Mouse (Mus musculus) neural tube, embryonic 13.5 days (tissue): ENCODE measurements around the gene Sspn. TPM values are rescaled to one million over a fixed set of nuclear protein-coding genes. Genes with fewer than 3 reads are reported as not detected.

Source experiments
- ATAC-seq: fragments of 200-750 bp; cut with Nextera tagmentation; 2 replicates; pipeline ENCODE4 v1.8.0; 2017; ENCODE audit warnings: low read depth, mild to moderate bottlenecking, moderate TSS enrichment, moderate library complexity
- H3K27ac ChIP-seq: fragments of 300-500 bp; sonication (generic); replicated peaks from 2 replicates; pipeline ENCODE4 v1.5.1; 2015; ENCODE audit warnings: moderate library complexity, mild to moderate bottlenecking, inconsistent platforms
- H3K27me3 ChIP-seq: fragments of 300-500 bp; sonication (generic); 2 replicates; pipeline ENCODE4 v1.6.1; 2015; ENCODE audit warnings: mild to moderate bottlenecking, inconsistent platforms
- H3K36me3 ChIP-seq: fragments of 300-500 bp; sonication (generic); 2 replicates; pipeline ENCODE4 v1.6.1; 2015; ENCODE audit warnings: mild to moderate bottlenecking, inconsistent platforms
- H3K4me1 ChIP-seq: fragments of 300-500 bp; sonication (generic); replicated peaks from 2 replicates; pipeline ENCODE4 v1.6.1; 2015; ENCODE audit warnings: inconsistent platforms
- H3K4me2 ChIP-seq: fragments of 300-500 bp; sonication (generic); 2 replicates; pipeline ENCODE4 v1.6.1; 2015; ENCODE audit warnings: inconsistent platforms, mild to moderate bottlenecking, moderate library complexity
- H3K4me3 ChIP-seq: fragments of 300-500 bp; sonication (generic); 2 replicates; pipeline ENCODE4 v1.5.1; 2015; ENCODE audit warnings: mild to moderate bottlenecking, inconsistent platforms
- H3K9ac ChIP-seq: fragments of 300-500 bp; sonication (generic); 2 replicates; pipeline ENCODE4 v1.6.1; 2015; ENCODE audit warnings: moderate library complexity, mild to moderate bottlenecking, inconsistent platforms
- H3K9me3 ChIP-seq: fragments of 300-500 bp; sonication (generic); 2 replicates; pipeline ENCODE4 v1.6.1; 2016; ENCODE audit warnings: inconsistent platforms
- WGBS: fragments of 180-500 bp; shearing (Covaris S2); methylation state at CpG from one replicate; pipeline ENCODE4 v1.1.7; 2015; 5-methylcytosine and 5-hydroxymethylcytosine counted together
- polyA plus RNA-seq: library from polyadenylated mRNA; unstranded; fragments of >200 nt; fragmentation: Nextera tagmentation; extraction: Ambion mirVana; gene quantifications from 2 replicates; pipeline ENCODE4 v1.2.1, GENCODE M21; 2015

Gene Sspn
- polyA plus RNA-seq, 1 experiment from 2014 or later = 3.7 TPM

DNA sequence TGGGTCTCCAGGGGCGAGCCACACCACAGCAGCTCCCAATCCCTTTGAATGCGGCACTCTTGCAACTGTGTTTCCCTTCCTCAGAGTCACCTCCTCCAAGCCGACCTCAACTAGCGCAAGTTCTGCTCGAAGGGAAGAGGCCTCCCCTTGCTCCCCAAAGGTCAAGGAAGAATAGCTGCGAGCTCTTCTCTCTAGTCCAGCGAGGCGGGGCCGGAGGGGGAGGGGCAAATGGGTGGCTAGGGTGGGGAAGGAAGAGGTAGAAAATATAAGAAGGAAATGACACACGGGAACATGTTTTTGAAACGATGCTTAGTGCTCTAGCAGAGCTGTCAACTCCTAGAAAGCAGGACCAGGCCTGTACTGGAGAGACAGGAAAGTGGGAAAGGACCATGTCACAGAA is 61.1 kb downstream of the Sspn start:
- Histone ChIP-seq H3K4me3 (no peak overlapping the region), H3K4me2 (no peak overlapping the region), H3K9me3 (no peaks in the 10 kb centered on the region), H3K9ac (no peak overlapping the region), H3K36me3 (no peaks in the 10 kb centered on the region), H3K4me1 (no peaks in the 10 kb centered on the region; the same call in 1 of the 2 replicates), H3K27ac (no peak overlapping the region), H3K27me3 (no peaks in the 10 kb centered on the region)
- WGBS = 71% methylated on average over 11 of the region's 11 CpGs
- no peak for ATAC-seq

DNA sequence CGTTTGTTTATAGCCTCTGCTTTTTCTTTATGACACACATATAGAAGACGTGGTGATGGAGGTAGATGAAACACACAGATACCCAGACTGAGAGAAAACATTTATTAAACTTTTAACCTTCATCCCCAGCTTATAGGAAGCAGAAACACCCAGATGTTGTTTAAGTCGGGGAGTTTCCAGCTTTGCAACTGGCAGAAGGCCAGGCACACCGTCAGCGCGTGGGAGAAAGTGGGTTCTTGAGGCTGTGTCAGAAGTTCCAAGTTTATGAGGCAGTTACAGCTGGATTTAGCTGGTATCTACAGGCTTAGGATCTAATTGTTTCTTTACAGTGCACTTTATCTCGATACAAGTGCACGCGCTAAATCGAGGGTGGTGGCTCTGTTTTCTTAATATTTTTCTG is 61.5 kb downstream of the Sspn start:
- Histone ChIP-seq H3K9ac (no peak overlapping the region), H3K4me2 (no peak overlapping the region), H3K36me3 (no peaks in the 10 kb centered on the region), H3K27ac (no peak overlapping the region), H3K9me3 (no peaks in the 10 kb centered on the region), H3K4me1 (no peaks in the 10 kb centered on the region; the same call in 1 of the 2 replicates), H3K27me3 (no peaks in the 10 kb centered on the region), H3K4me3 (no peak overlapping the region)
- 83% methylated on average over 10 of the region's 10 CpGs for WGBS
- ATAC-seq = no peak

DNA sequence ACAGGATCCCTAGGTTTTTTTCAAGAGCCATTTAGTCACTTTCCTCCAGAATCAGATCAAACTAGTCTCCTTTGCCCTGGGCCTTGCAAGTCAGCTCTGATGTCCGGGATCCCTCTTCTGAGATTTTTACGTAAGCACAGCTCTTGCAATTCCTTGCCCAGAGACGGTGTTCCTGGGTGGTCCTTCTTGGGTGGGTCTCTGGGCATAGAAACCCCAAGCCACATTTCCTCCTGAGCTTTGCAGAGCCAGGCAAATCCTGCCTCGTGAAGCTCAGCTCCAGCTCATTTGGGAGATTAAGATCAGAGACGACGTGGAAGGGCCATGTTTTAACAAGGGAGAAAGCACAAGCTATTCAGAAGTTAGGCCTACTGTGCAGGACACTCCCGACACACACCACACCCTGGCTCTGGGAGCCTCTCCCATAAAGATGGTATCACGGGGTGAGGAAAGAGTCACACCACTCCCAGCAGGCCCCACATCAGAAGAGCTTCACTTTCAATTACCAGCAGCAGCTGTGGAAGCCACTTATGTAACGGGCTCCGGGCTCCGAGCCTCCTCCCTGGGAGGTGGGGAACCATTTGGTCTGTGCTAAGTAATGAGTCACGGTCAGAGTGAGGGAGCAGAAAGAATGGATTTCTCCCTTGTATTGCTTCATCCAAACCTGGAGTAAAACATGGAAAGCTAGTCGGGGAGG is 67.0 kb downstream of the Sspn start:
- Histone ChIP-seq H3K4me3 (no peak overlapping the region), H3K36me3 (no peaks in the 10 kb centered on the region), H3K27me3 (no peaks in the 10 kb centered on the region), H3K27ac (peak overlapping the region; percentile 52), H3K9me3 (no peaks in the 10 kb centered on the region), H3K9ac (no peak overlapping the region), H3K4me2 (no peak overlapping the region), H3K4me1 (peaks cover 9% of the 10 kb centered on the region)
- 0 out of 2 replicates have a peak, but pooled peaks have one; percentile 23 for ATAC-seq
- WGBS = 32% methylated on average over 13 of the region's 13 CpGs

DNA sequence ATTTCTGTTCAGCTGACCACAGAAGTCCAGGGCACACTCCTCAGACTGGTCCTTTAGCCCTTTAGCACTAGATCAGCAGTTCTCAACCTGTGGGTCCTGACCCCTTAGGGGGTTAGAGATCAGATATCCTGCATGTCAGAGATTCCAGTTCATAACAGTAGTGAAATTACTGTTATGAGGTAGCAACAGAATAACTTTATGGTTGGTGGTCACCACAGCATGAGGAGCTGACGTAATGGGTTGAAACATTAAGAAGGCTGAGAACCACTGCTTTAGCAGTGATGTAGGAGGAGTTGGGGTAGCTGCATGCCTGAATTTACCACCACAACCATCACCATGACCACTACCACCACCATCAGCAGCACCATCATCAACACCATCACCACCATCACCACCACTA is 69.3 kb downstream of the Sspn start:
- H3K27ac ChIP-seq = no peak overlapping the region
- 96% methylated on average over 1 of the region's 1 CpGs for WGBS
- H3K27me3 ChIP-seq = no peaks in the 10 kb centered on the region
- peaks cover 9% of the 10 kb centered on the region for H3K4me1 ChIP-seq
- no peak for ATAC-seq
- no peak overlapping the region for H3K4me2 ChIP-seq
- H3K4me3 ChIP-seq = no peak overlapping the region
- H3K9me3 ChIP-seq = no peaks in the 10 kb centered on the region
- no peaks in the 10 kb centered on the region for H3K36me3 ChIP-seq
- no peak overlapping the region for H3K9ac ChIP-seq

DNA sequence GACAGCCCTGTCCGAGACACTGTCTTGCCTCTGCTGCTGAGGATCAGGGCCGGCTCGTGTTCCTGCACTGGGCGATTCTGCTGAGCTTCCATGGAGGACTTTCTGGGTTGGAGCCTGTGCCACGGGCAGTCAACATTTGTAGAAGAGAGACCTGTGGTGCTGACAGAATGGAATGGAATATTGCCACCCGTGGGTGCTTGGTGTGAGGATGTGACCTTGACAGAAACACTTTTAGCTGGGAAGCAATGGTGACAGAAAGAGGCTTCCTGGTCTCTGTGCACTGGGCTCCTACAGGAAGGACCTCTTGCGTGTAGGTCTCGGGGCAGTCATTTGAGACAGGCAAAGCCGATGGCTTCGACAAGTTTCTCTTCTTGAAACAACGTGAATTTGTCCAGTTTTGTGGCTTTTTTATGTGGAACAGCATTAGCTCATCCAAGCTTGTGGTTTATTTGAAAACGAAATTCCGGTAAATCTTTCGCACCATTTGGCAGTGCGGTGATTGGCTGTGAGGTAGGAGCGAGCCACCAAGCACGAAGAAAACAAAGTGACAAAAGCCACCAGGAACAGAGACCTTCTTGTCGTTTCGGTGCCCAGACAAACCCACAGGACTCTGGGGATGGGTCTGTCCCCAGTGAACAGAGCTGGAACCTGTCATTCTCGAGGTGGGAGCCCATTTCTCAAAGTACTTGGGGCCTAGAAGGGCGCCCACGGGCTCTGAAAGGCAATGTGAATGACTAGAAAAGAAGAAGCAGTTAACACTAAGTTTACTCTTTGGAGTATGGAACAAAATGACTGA is 70.2 kb downstream of the Sspn start:
- WGBS = 89% methylated on average over 22 of the region's 22 CpGs

DNA sequence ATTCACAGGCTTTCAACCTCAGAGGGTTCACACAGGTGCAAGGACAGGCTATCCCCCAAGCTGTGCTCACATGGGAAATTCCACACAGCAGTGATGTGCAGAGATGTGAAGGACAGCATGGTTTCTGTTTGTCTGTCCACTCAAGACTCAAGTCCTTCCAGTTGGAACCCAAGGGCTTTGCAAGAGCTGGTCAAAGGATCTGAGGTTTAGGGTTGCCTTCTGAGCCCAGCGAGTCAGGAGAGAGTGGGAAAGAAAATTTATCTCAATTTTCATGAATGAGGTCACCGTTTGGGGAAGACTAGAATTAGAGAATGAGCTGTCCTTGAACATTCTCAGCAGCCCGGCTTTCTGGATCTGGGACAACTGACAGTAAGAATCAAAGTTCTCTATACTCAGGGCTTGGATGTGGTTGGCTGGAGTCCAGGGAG is 72.7 kb downstream of the Sspn start:
- WGBS = 94% methylated on average over 3 of the region's 3 CpGs
- Histone ChIP-seq H3K9ac (no peak overlapping the region), H3K9me3 (no peaks in the 10 kb centered on the region), H3K27me3 (no peaks in the 10 kb centered on the region), H3K27ac (no peak overlapping the region), H3K4me3 (no peak overlapping the region), H3K4me2 (no peak overlapping the region), H3K36me3 (no peaks in the 10 kb centered on the region), H3K4me1 (peaks cover 22% of the 10 kb centered on the region)
- no peak for ATAC-seq

More for the DNA sequence above, 70.2 kb downstream of the Sspn start:
- Histone ChIP-seq H3K27me3 (no peaks in the 10 kb centered on the region), H3K9ac (no peak overlapping the region), H3K4me1 (peaks cover 10% of the 10 kb centered on the region), H3K27ac (no peak overlapping the region), H3K9me3 (no peaks in the 10 kb centered on the region), H3K4me3 (no peak overlapping the region), H3K36me3 (no peaks in the 10 kb centered on the region), H3K4me2 (no peak overlapping the region)
- ATAC-seq = no peak

DNA sequence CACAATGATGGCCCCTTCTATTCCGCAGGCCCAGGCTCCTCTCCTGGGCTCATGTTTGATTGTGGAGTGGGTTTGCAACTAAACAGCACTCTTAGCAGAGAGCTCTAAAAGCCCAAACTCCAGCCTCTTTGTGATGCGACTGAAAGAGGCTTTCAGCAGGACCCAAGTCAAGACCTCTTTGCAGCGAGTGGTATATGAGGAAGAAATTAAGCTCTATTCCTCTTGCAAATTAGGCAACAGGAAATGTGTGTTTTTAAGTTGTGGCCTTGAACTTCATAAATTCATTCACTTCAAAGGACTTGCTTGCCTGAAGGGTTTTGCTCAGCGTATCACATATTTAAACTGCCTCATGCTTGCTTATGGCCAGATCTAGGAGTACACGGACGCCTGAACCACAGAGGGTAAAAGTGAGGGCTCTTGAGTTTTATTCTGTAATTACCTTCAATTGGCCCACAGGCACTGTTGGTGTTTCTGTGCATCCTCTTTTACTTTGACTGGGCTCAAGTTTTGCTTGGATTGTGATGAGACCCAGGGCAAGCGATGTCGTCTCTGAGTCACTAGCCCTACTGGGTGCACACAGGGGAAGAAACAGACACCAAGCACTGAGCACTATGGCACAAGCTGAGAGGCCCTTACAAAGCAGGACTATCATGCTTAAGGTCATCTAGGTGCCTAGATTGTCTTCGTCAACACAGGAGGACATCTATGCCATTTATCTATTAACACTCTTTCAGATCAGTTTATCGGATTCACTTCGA is 73.9 kb downstream of the Sspn start:
- Histone ChIP-seq H3K27me3 (no peaks in the 10 kb centered on the region), H3K9ac (no peak overlapping the region), H3K27ac (no peak overlapping the region), H3K4me1 (peaks cover 33% of the 10 kb centered on the region), H3K4me3 (no peak overlapping the region), H3K4me2 (no peak overlapping the region), H3K9me3 (no peaks in the 10 kb centered on the region), H3K36me3 (no peaks in the 10 kb centered on the region)
- WGBS = 86% methylated on average over 11 of the region's 11 CpGs
- ATAC-seq = no peak

DNA sequence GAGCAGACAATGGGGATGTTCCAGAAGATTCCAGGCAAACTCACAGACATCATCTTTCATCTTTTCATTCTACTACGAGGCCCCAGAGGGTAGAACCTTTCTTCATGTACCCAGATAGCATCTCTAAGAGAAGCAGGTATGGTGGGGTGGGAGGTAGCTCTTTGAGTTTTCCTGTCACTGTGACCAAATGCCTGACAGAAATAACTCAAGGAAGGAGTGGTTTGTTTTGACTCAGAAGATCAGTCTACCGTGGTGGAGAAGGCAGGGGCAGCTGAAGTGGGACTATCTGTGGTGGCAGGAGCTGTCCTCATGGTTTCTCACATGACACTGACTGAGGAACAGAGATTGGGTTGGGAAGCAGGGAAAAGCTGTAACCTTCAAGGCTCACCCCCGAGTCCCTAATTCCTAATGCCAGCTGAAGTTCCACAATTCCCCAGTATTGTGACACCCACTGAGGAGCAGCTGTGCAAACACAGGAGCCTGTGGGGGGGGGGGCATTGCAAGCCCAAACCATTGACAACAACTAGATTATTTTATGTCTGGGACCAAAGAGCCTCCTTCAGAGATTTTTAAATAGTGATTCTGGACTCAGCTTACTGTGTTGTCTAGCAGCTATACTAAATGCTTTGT is 74.6 kb downstream of the Sspn start:
- no peaks in the 10 kb centered on the region for H3K27me3 ChIP-seq
- H3K4me3 ChIP-seq = no peak overlapping the region
- WGBS = 60% methylated on average over 3 of the region's 3 CpGs
- no peak overlapping the region for H3K9ac ChIP-seq
- H3K36me3 ChIP-seq = no peaks in the 10 kb centered on the region
- H3K27ac ChIP-seq = no peak overlapping the region
- no peaks in the 10 kb centered on the region for H3K9me3 ChIP-seq
- H3K4me2 ChIP-seq = no peak overlapping the region
- H3K4me1 ChIP-seq = peaks cover 39% of the 10 kb centered on the region
- ATAC-seq = no peak

DNA sequence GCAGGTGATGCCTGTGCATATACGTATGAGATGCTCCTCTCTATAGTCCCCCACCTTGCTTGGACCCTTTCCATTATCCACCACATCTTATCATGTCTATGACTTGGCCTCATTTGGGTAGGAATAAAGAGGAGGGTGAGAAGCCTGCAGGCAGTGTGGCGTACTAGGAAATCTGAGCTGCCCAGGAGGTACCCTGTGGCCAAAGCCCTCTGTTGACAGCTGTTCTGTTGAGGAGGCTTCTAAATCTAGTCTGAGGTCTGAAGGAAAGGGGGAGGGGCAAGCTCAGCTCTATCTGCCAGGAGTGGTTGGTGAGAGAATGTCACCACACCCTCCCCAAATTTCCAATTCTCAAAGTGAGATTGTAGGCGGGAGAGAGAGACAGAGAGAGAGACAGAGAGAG is 75.3 kb downstream of the Sspn start:
- Histone ChIP-seq H3K27me3 (no peaks in the 10 kb centered on the region), H3K9ac (no peak overlapping the region), H3K4me2 (no peak overlapping the region), H3K27ac (no peak overlapping the region), H3K9me3 (no peaks in the 10 kb centered on the region), H3K36me3 (no peaks in the 10 kb centered on the region), H3K4me1 (peaks cover 39% of the 10 kb centered on the region), H3K4me3 (no peak overlapping the region)
- ATAC-seq = no peak
- 69% methylated on average over 3 of the region's 3 CpGs for WGBS

DNA sequence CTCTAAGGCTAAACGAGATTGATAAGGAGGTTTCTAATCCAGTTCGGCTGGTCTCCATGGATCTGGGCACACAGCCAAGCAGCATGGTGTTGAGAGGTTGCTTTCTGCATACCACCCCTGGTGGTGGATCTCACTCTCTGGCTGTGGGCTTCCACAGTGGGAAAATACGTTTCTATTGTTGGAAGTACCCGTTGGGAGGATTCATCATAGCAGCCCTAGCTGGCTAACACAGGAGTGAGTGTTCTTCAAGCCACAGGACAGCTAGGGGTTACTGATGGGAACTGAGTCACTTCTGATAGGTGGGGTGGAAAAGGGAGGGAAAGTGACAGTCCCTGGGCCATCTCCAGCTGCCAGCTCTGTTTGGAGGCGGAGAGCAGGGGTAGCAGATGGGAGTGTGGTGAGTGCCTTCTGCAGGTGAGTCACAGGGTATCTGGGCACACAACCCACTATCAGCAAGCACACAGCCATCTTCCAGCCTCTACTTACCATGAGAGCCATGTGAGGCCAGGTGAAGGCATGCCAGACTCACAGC is 77.1 kb downstream of the Sspn start:
- no peaks in the 10 kb centered on the region for H3K9me3 ChIP-seq
- no peak overlapping the region for H3K4me3 ChIP-seq
- no peak for ATAC-seq
- no peaks in the 10 kb centered on the region for H3K36me3 ChIP-seq
- no peak overlapping the region for H3K4me2 ChIP-seq
- H3K4me1 ChIP-seq = peaks cover 39% of the 10 kb centered on the region
- H3K9ac ChIP-seq = no peak overlapping the region
- no peak overlapping the region for H3K27ac ChIP-seq
- no peaks in the 10 kb centered on the region for H3K27me3 ChIP-seq
- WGBS = 41% methylated on average over 5 of the region's 5 CpGs

DNA sequence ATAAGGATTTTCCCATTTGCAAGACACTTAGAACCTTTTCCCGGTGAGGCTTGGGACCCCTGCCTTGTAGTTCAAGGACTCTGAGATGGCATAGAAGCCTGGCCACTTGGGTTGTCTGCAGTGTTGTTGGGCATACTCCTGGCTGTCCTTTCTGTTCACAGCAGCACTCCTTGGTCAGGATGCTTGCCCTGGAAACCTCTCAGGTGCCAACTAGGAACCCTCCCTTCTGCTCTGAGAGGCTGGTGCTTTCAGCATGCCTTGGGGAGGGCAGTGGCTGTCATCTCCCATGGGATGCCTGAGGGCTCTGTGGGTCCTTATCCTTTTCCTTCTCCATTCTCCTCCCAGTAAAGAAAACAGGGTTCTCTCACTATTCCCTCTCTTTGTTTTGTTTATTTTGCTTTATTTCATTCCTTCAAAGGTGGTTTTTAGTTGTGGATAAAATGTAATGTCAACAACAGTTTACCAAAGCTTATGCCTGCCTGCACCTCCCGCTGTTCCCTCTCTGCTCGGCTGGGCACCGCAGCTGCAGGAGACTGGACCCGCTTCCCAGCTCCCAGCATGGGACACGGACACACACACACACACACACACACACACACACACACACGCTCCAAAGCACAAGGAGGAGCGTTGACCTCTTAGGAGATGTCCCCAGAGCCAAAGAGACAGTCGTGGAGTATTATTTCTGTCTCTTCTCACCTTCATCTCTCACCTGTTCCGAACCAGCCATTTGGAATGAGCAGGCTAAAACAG is 77.9 kb downstream of the Sspn start:
- no peaks in the 10 kb centered on the region for H3K27me3 ChIP-seq
- H3K4me2 ChIP-seq = no peak overlapping the region
- H3K27ac ChIP-seq = peak overlapping the region; percentile 69
- H3K9ac ChIP-seq = no peak overlapping the region
- 63% methylated on average over 10 of the region's 10 CpGs for WGBS
- ATAC-seq = peak; percentile 52; the same call in 1 of the 2 replicates
- H3K4me3 ChIP-seq = no peak overlapping the region
- peaks cover 39% of the 10 kb centered on the region for H3K4me1 ChIP-seq
- H3K36me3 ChIP-seq = no peaks in the 10 kb centered on the region
- H3K9me3 ChIP-seq = no peaks in the 10 kb centered on the region
